Mouse (Mus musculus): ENCODE measurements at regions not wholly inside any gene's neighbourhood (a gene's known extent, or its start where the extent isn't known, plus 50 kb on each side); places are given as distances from the start of the nearest gene placed in this dataset.
A peak's percentile ranks its signal among the peaks of the same experiment; 100 is the strongest.

DNA sequence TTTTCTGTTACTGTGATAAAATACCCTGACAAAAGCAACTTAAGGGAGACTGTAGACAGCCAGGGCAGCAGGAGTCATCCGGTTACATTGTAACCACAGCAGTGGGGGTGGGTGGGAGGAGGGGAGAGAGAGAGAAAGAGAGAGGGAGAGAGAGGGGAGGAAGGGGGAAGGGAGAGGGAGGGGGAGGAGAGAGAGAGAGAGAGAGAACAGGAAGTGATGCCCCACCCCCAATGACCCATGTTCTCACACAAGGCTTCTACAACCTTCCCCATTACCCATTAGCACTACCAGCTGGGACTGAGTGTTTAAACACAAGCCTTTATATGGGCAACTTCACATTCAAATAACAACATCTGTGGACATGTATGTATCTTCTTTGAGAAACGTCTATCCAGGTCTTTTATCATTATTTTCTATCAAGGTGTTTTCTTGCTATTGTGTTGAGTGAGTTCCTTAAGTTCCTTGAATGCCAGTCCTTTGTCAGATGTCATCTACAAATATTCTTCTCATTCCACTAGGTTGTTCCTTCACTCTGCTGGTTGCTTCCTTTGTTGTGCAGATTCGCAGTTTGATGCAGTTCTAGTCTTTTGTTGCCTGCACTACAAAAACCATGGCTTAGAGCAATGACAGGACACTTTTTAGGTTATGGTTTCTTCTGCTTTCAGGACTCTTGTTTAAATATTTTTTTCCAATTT is 274.7 kb upstream of the Ddx18 start:
- no peak for ATAC-seq (ENCODE audit: low TSS enrichment)

DNA sequence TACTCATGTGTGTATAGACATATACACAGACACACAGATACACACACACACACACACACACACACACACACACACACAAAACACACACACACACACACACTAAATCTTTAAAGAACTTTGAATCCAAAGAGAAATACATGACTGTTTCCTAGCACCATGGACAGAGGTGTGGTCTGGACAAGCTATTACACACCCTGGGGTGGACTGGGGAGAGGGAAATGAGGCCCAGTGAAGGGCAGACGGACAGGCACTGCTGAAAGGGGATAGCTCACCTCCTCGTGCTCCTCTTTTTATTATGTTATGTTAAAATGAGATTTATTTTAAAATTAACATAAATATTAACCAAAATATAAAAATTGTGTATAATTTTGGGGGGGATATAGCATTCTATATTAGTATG is 265.8 kb upstream of the Ddx18 start:
- ATAC-seq (ENCODE audit: low TSS enrichment), result no peak

DNA sequence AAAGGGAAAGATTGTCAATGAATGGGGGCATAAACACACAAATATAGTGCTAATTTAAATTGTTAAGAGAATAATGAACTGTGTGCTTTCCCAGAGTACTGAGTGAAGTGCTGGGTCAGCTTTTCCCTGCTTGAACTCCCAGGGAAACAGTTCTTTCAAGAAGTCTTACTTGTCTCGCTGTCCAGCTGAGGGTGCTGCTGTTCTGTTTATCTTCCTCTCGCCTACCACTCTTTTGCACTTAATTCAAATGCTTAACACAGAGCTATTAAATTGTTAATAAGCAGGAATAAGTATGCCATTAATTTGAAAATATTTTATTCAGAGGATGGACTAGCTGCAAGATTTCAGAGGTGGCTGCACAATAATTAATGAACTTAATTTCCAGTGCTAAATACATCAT is 262.5 kb upstream of the Ddx18 start:
- ATAC-seq (ENCODE audit: low TSS enrichment), result no peak

DNA sequence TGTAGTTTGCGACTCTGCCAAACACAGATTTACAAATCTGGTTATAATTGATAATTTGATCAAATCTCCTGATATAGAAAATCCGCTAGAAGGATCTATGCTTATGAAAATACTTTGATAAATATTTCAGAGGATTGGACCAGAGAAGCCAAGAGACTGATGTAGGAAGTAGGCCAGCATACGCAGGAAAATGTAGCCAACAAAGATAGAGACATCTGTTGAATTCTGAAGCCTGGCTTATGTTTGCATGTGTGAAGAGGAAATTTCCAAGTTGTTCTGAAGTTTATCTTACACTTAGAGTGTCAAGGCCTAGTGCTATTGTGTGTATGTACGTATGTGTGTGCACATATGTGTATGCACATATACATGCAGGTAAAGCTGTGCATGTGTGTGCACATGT is 255.2 kb upstream of the Ddx18 start:
- no peak for ATAC-seq (ENCODE audit: low TSS enrichment)

DNA sequence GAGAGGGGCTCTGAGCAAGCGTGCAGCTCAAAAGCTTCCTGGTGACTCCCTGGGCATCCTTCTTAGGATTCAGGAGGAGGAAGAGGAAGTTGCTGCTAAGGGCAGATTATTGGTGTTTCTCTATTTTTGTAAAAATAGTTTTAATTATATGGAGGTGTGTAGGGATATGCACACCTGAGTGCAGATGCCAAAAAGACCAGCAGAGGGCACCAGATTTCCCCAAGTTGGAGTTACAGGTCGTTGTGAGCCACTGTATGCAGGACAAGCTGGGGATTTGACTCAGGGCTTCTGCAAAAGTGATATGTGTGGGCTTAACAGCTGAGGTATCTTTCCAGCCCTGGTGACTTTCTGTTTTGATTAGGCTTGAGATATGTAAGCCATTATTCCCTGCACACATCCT is 235.5 kb upstream of the Ddx18 start:
- no peak for ATAC-seq (ENCODE audit: low TSS enrichment)

DNA sequence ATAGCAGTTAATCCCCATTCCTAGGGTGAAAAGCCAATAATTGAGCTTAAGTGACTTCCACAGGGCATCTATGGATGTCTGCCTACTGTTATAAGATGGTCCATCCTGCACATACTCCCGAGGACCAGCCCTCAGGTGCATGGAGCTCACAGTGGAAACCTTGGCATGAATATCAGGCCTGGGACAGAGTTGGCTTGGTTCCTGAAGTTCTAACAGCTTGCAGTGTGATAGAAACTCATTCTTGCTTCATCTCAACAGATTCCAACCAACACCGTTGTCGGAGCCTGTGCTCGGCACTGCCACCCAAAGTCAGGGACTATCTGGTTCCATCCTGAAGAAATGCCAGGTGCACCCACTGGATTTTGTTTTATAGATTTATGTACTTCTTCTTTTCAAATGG is 234.7 kb upstream of the Ddx18 start:
- no peak for ATAC-seq (ENCODE audit: low TSS enrichment)

DNA sequence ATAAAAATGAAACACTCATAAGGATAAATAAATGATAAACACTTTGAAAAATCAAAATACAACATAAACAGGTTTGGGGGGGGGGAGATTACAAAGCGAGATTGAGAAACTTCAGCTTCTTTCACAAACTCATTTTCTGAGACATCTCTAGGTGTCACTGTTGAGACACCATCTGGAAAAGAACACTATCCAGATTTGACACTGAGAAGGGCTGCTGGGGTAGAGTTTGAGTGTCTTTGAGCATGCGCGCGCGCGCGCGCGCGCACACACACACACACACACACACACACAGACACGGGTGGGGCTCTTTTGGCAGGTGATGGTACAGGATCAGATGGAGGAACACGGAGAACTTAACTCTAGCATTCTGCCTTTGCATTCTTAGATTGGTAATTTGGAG is 230.7 kb upstream of the Ddx18 start:
- peak; percentile 98 for ATAC-seq (ENCODE audit: low TSS enrichment)

DNA sequence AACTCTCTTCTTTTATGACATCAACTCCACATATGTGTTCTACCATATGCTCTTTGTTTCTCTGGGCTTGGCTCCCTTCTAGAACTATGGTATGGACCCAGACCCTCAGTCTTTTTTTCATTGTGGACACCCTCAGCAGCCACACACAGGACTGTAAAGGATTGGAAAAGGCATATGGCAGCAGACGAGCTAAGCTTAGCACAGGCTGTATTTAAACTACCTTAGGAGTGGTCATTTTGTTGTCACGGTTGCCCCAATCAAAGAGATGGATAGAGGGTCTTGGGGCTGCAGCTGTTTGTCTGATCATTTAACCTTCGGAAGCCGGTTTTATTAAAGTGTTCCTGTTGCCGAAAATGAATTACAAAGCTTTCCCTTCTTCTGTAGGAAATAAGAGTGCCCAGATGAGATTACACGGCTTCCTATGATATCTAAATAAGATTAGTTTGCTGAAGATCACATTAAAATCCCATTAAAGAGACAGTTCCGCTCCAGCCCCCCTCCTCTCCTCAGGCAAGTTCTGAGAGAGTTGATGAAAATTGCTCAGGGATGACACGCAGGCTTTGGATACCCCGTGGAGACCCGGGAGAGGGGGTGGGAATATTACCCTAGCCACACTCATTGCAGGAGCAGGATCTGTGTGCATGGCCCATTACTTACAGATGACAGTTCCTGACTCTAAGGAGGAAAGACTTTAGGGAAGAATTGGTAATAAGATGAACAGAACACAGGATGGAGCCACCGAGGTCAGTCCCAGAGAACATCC is 227.4 kb upstream of the Ddx18 start:
- no peak for ATAC-seq (ENCODE audit: low TSS enrichment)

DNA sequence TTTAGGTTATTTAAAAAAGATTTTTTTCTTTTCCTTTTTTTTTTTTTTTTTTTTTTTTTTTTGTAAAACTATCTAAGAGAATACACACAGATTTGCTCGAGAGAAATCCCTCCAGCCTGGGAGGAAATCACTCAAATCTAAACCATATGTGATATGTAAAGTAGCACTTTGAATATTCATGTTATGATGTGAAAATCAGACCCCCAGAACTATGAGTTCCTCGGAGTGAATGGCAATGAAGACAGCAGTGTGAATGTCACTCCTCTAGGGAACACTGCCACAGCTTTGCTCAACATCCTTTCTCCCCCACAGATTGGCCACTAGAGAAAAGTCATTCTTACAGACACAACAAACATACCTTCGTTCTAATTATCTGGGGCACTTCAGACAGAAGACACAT is 217.8 kb upstream of the Ddx18 start:
- peak; percentile 67 for ATAC-seq (ENCODE audit: low TSS enrichment)

DNA sequence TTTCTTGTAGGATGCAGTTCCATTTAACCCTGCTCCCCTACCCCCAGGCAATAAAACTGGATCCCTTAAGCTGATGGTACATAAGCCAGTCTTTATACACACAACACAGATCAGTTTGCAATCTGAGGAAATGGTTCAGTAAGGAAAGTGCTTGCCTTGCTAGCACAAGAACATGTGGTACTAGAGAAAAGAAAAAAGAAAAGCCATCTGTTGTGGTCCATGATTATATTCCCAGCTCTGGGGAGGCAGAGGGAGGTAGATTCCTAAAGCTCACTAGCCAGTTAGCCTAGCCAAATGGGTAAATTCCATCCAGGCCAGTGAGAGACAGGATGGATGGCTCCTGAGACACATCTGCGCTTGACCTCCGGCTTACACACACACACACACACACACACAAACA is 206.2 kb upstream of the Ddx18 start:
- ATAC-seq (ENCODE audit: low TSS enrichment), result peak; percentile 94

DNA sequence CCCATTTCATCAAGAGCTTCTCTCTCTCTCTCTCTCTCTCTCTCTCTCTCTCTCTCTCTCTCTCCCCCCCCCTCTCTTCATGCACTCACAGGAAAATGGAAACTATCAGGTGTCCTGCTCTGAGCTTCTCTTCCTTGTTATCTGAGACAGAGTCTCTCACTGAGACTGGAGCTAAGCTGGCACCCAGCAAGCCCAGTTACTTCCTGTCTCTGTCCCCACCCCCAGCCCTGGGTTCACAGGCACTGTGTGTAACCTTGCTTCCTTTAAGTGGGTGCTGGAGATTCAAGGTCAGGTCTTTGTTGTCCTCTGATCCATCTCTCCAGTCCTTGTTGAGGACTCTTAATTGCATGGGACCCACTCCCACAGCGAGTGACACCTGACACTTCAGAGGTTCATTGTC is 203.7 kb upstream of the Ddx18 start:
- ATAC-seq (ENCODE audit: low TSS enrichment), result no peak

DNA sequence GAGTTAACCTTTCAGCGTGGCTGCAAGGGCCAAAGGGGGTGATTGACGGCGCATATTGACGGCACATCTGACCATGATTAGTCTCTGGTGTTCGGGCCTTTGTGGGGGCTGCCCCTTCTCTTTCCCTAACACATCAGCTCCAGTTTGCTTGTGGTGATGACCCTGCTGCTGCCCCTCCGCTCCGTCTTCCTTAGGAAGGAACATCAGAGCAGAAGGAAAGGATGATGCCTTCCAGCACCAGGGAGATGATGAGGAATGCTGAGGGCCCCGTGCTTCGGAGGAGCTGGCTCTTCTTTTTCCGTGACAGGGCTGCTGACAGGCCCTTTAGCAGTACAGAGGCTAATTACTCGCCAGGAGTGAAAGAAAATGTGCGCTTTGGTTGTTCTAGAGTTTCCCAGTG is 203.1 kb upstream of the Ddx18 start:
- ATAC-seq (ENCODE audit: low TSS enrichment), result no peak

DNA sequence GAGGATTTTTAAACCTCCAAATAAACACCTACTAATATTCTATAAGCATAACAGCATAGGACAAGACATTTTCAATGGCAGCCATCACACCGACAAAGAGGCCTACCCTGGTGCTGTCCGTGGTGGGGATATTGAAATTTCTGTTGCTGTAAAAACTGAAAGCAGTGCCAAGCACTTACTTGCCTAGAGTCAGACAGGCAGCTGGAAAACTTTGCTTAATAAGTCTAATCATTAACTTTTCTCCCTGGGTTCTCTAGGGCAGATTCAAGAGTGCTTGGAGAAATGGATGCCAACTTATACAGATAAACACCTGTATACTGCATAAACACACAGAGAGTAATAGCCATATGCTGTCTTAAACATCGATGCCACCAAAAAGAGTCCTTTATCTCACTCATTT is 192.3 kb upstream of the Ddx18 start:
- no peak for ATAC-seq (ENCODE audit: low TSS enrichment)

DNA sequence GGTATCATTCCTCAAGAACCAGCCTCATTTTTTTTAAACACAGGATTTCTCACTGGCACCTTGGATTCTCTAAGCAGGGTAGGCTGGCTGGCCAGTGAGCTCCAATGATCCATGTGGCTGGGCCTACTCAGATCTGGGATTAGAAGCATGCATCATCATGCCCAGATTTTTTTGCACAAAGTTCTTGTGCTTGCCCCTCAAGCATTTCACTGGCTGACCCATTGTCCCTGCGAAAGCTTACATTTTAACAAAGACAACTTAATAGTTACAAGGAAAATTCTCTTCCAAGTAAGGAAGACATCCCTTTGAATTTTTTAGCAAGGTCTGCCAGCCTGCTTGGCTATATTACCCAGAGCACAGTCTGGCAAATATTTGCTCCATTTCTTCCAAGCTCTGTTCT is 177.4 kb upstream of the Ddx18 start:
- ATAC-seq (ENCODE audit: low TSS enrichment), result no peak

DNA sequence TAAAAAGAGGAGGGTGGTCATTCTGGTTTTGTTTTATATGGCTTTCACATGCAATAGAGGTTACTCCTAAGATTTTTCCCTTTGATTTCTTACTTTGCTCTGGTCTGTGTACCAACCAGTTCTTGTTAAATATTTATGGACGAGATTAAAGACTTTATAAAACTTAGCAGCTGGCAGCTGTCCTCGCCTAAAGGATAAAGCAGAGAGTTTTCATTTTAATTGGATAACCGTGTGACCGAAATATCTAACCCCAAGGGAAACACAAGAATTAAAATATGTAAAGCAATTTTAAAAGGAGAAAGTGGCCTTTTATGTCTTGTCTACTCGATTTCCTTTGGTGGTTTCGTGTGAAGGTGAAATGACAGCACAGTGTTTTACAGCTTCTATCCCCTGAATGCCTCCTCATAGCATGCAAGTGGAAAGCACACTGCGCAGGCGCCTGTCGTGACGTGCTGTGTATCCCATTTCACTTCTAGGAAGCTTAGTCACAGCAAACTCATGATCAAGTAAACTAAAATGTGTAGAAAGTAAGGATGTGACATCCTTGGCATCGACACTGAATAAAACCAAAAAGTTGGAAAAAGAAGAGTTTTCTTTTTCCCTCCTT is 167.4 kb upstream of the Ddx18 start:
- peak; percentile 59; the same call in 1 of the 2 replicates for ATAC-seq (ENCODE audit: low TSS enrichment)

DNA sequence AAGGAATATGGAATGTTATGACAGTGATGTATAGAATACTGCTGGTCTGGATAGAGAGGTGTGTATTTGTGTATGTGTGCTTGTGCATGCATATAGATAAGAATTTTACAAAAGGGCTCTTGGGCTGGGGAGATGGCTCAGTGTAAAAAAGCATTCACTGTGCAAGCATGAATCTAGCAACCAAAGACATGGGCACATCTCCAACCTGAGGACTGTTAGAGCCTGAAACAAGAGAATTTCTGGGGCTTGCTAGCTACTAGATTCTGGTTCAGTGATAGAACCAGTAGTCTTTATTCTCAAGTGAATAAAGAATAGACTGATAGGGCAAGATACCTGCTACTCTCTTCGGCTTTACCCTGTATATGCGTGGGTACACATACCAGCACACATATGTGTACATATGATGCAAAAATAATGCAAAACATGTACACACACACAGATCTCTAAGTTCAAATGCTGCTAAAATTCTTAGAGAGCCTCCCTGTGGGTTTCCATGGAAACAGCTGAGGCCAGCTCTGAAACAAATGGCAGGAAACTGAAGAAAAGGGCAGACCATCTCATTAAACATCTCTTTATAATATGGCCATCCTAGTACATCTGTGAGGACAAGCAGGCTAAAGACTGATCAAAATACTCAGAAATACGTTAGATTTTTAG is 166.8 kb upstream of the Ddx18 start:
- ATAC-seq (ENCODE audit: low TSS enrichment), result peak; percentile 44; the same call in 1 of the 2 replicates

DNA sequence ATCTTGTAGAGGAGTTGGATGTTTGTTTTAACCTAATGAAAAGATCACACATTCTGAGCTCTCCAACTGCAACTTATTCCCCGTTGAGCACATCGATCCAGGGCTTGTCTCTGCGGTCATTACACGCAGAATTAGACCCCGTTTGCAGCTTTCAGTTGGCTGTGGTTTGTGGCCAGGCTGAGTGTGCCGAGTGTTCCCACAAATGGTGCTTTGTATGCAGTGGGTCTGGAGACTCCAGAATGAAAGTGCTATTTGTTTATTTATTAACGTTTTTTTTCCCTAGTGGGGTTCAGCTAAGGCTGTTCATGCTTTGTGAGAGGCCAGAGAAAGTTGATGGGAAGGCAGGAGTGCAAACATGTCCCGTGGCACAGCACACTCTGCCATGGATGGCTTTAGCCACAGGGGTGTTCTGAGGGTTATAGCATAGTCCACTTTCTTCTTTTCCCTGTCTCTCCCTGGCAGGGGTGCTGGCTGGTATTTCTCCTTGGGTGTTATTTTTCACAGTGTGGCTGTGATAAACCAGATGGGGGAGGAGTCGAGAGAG is 141.6 kb upstream of the Ddx18 start:
- ATAC-seq (ENCODE audit: low TSS enrichment), result no peak

DNA sequence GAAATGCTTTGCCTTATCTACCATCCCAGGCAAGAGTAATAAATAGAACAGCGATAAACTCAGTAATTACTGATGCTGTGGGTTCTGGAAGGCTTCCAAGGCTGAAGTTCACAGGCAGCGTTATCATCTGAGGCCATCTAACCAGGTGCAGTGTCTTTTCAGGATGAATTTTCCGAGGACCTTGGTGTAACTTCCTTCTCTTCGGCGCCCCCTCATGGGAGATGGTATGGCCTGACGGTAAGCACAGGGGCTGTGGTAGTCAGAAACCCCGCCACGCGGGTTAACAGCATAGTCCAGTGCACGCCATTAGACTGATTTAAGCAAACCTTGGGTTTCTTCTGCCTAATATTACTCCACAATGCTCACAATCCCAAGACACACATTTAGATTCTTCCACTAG is 140.5 kb upstream of the Ddx18 start:
- no peak for ATAC-seq (ENCODE audit: low TSS enrichment)

DNA sequence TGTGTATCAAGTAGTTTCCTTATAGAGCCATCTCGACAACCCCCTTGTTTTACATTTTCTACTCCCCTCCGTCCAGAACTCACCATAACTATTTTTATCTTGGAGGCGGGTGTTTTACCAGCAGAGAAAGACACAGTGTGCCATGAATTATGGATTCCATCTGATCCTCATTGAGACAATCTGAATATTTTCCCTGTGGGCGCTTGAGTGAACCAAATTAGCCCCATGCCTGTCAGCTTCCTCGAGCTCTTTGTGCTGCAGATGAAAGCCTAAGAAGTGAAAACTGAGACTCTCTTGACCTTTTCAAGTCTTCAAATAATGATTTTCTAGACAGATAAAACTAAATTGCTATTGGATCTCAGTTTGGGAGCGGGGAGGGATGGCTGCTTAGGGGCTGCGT is 134.0 kb upstream of the Ddx18 start:
- peak; percentile 82; the same call in 1 of the 2 replicates for ATAC-seq (ENCODE audit: low TSS enrichment)

DNA sequence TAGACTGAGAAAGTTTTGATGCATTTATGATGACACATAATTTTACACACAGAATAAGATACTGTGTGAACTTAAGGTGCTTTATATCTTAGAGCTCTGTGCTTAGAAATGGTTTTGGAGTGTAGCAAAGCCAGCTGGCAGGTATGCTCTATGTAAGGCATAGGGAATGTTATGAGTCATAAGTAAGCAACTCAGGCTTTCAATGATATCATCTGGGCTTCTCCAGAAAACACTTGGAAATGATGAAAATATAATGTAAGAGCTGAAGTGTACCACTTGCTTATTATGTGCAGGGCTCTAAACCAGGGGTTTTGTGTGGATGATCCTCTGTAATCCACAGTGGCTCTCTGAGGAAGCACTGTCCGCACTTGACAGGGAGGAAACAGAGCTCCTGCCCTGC is 86.1 kb upstream of the Ddx18 start:
- peak; percentile 82 for ATAC-seq (ENCODE audit: low TSS enrichment)

DNA sequence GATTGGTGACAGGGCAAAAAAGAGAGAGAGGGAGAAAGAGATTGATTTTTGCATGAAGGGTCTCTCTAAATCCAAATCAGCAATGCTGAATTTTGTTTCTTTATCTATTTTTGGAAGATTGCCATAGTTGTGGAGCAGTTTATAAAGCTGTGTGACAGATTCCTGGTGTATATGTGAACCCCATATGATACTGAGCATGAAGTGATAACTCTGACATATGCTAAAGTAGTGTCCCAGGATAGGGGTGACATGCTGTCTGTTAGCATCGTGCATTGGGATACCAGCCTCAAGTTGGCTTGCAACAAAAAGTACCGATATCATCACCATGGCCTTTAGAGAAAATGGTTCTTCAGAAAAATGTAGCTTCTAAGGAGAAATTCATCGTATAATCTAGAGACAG is 82.3 kb upstream of the Ddx18 start:
- ATAC-seq (ENCODE audit: low TSS enrichment), result no peak

DNA sequence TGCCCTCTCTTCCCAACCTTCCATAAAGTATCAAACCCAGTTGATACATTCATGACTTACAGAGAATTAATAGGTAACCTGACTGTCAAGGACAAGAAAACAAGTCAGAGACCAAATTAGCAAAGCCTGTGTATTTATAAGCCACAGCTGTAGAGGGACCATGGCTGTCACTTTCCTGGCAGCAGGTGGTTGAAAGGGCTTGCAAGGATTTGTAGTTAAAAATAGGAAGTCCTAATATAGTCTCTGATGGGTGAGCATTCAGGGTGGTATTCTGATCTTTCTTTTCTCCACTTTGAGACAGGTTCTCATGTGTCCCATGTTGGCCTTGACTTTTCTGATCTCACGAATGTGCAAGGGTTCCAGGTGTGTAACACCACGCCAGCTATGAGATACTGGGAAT is 63.7 kb upstream of the Ddx18 start:
- no peak; the same call in 1 of the 2 replicates for ATAC-seq (ENCODE audit: low TSS enrichment)
